Mouse (Mus musculus) intestine, embryonic 16.5 days (tissue): Measurements from ENCODE around the gene Rtl5. TPM values are rescaled to one million over a fixed set of nuclear protein-coding genes. Genes with fewer than 3 reads are reported as not detected.
A peak's percentile ranks its signal among the peaks of the same experiment; 100 is the strongest.

Source experiments
- ATAC-seq: fragments of 200-750 bp; cut with Nextera tagmentation; 2 replicates; pipeline ENCODE4 v1.8.0; 2017; ENCODE audit warnings: moderate TSS enrichment, moderate library complexity
- H3K27ac ChIP-seq: fragments of 300-500 bp; sonication (generic); 2 replicates; pipeline ENCODE4 v1.5.1; 2014; ENCODE audit warnings: mild to moderate bottlenecking, low read length
- H3K27me3 ChIP-seq: fragments of 300-500 bp; sonication (generic); replicated peaks from 2 replicates; pipeline ENCODE4 v1.6.1; 2014; ENCODE audit warnings: low read length, control low read depth, mixed read lengths; ENCODE audit not compliant: control insufficient read depth, insufficient read depth
- H3K36me3 ChIP-seq: fragments of 300-500 bp; sonication (generic); 2 replicates; pipeline ENCODE4 v1.6.1; 2014; ENCODE audit warnings: low read length, control low read depth; ENCODE audit not compliant: control insufficient read depth, insufficient read depth
- H3K4me1 ChIP-seq: fragments of 300-500 bp; sonication (generic); 2 replicates; pipeline ENCODE4 v1.6.1; 2014; ENCODE audit warnings: low read length, control low read depth, mixed read lengths; ENCODE audit not compliant: control insufficient read depth, insufficient read depth
- H3K4me2 ChIP-seq: fragments of 300-500 bp; sonication (generic); 2 replicates; pipeline ENCODE4 v1.6.1; 2014; ENCODE audit warnings: low read depth, low read length, control low read depth
- H3K4me3 ChIP-seq: fragments of 300-500 bp; sonication (generic); 2 replicates; pipeline ENCODE4 v1.5.1; 2014; ENCODE audit warnings: mild to moderate bottlenecking, low read length
- H3K9ac ChIP-seq: fragments of 300-500 bp; sonication (generic); 2 replicates; pipeline ENCODE4 v1.6.1; 2014; ENCODE audit warnings: low read depth, low read length
- H3K9me3 ChIP-seq: fragments of 300-500 bp; sonication (generic); 2 replicates; pipeline ENCODE4 v1.6.1; 2016; ENCODE audit warnings: low read length, control low read depth; ENCODE audit not compliant: control insufficient read depth
- whole genome bisulfite sequencing: fragments of 180-500 bp; shearing (Covaris S2); extraction: QIAGEN DNeasy Blood & Tissue Kit; methylation state at CpG from one replicate; pipeline ENCODE4 v1.1.7; 2014; 5-methylcytosine and 5-hydroxymethylcytosine counted together
- polyA plus RNA-seq: library from polyadenylated mRNA; unstranded; fragments of >200 nt; fragmentation: Nextera tagmentation; extraction: Ambion mirVana; gene quantifications from 2 replicates; pipeline ENCODE4 v1.2.1, GENCODE M21; 2015

Rtl5 gene
- polyA plus RNA-seq, 1 experiment from 2014 or later = 1.5 TPM

DNA sequence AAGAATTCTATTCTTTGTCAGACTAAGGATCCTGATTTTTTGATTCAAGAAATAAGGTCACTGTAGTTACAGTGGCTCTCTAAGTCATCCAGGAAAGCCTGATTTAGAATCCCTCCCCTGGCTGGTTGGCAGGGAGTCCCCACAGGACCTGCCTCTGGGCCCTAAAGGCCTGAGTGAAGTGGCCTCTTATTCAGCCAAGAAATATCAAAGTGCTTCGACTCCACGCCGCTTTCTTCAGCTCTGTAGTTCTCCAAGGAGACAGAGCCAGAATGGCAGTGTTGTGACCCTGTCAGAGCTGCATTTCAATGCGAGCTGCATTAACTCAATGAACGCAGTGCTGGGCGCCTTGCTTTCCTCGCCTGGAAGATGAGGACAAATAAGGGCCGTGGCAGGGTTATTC, 38.7 kb downstream of the Rtl5 start:
- Histone ChIP-seq H3K27me3 (peaks cover 3% of the 10 kb centered on the region; the same call in 1 of the 2 replicates), H3K4me2 (no peak overlapping the region), H3K4me3 (no peak overlapping the region), H3K4me1 (no peaks in the 10 kb centered on the region), H3K9me3 (no peaks in the 10 kb centered on the region), H3K27ac (no peak overlapping the region), H3K36me3 (no peaks in the 10 kb centered on the region), H3K9ac (no peak overlapping the region)
- WGBS = 75% methylated on average over 8 of the region's 8 CpGs
- ATAC-seq = no peak

DNA sequence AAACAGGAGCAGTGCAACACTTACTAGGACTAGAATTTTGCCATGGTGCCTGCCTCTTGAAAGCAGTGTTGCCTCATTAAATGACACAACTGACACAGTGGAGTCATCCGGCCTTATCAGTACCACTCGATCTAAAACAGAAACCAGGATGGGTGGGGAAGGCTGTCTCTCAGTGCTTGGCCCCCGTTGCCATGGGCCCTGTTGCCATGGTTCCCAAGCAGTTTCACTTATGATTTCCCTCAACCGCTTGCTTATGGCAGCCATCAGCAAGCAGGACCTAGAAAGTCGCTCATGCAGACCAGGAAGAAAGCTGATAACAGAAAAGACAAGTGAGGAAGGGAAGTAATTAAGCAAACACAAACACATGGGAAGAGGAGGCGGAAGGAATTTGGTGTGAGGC, 39.3 kb downstream of the Rtl5 start:
- no peak overlapping the region for H3K9ac ChIP-seq
- no peaks in the 10 kb centered on the region for H3K4me1 ChIP-seq
- H3K4me3 ChIP-seq = no peak overlapping the region
- no peak overlapping the region for H3K4me2 ChIP-seq
- H3K9me3 ChIP-seq = no peaks in the 10 kb centered on the region
- WGBS = 38% methylated on average over 6 of the region's 6 CpGs
- no peak overlapping the region for H3K27ac ChIP-seq
- peaks cover 3% of the 10 kb centered on the region; the same call in 1 of the 2 replicates for H3K27me3 ChIP-seq
- peak; percentile 28; the same call in 1 of the 2 replicates for ATAC-seq
- H3K36me3 ChIP-seq = no peaks in the 10 kb centered on the region

DNA sequence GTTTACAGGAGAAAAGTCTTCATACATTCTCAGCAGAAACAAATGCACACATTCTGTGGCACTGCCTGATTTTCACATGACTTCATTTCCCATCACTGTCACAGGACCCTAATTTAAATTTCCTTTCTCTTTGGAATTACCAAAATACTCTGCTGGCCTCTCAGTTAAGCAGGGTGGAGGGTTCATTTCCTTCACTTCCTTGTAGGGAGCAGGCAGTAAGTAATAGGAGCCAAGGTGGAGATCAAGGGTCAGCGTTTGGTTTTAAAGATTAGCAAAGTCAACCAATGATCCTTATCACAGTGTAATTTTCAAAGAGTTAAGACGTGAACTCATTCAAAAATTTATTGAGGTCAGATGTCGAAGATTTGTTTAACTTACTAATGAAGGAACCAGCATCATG, 46.1 kb downstream of the Rtl5 start:
- Histone ChIP-seq H3K27ac (no peak overlapping the region), H3K4me2 (no peak overlapping the region), H3K27me3 (no peaks in the 10 kb centered on the region), H3K4me1 (no peaks in the 10 kb centered on the region), H3K9ac (no peak overlapping the region), H3K4me3 (no peak overlapping the region), H3K36me3 (no peaks in the 10 kb centered on the region), H3K9me3 (no peaks in the 10 kb centered on the region)
- ATAC-seq = no peak
- 51% methylated on average over 3 of the region's 3 CpGs for WGBS

DNA sequence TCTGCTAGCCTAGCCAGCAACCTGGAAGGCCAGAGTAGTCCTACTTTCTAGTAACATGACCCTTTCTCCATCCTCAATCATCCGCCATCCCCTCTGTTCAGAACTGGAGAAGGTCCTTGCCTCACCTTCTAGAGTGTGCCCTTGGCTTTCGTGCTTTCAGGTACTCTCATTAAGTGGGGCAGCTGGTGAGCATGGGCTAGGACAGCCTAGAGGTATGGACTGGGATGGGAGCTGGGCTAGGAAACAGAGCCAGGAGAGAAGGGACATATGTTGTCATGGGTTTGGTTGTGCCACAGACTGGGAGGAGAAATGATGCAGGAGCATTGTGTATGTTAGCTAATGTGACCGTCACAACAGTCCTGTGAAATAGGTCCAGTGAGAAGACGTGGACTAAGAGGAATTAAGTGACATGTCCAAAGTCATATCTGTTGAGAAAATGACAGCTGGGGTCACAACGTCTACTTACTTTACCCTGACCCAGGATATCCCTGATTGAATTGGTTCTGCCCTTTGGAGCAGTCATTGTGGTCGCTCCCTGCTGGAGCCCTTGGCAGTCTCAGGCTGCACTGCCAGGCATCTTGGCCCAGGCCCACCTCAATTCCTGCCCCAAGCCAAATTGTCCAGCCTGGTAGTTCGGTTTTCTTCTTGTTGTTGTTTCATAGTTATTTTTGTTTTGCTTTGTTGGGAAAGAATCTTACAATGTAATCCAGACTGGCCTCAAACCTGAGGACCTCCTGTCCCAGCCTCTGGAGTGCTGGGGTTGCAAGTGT, 51.4 kb downstream of the Rtl5 start:
- no peak overlapping the region for H3K4me2 ChIP-seq
- no peak for ATAC-seq

DNA sequence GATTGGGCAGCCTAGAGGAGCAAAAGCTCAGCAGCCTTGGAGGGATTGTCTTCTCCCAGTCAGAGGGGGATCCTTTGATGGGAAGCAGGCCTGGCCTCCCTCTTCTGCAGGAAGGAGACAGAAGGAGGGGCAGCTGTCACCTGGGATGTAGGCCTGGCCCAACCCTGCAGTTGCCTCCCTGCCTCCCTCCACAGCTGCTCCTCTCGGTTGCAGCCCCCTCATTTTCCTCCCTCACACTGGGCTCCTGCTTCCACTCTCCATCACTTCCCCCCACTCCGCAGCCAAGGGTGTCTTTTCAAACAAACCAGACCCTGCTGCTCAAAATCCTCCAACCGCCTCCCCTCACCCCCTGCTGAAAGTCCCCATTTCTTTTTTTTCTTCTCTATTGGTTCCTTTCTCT, 52.2 kb downstream of the Rtl5 start:
- Histone ChIP-seq H3K4me1 (no peaks in the 10 kb centered on the region), H3K27me3 (no peaks in the 10 kb centered on the region), H3K9me3 (no peaks in the 10 kb centered on the region), H3K4me2 (no peak overlapping the region), H3K9ac (no peak overlapping the region), H3K4me3 (no peak overlapping the region), H3K27ac (no peak overlapping the region), H3K36me3 (no peaks in the 10 kb centered on the region)
- ATAC-seq = peak; percentile 40
- 40% methylated on average over 3 of the region's 3 CpGs for WGBS

More for the DNA sequence above, 51.4 kb downstream of the Rtl5 start:
- Histone ChIP-seq H3K4me1 (no peaks in the 10 kb centered on the region), H3K9me3 (no peaks in the 10 kb centered on the region), H3K27ac (no peak overlapping the region), H3K4me3 (no peak overlapping the region), H3K9ac (no peak overlapping the region), H3K27me3 (no peaks in the 10 kb centered on the region), H3K36me3 (no peaks in the 10 kb centered on the region)
- WGBS = 69% methylated on average over 7 of the region's 7 CpGs

DNA sequence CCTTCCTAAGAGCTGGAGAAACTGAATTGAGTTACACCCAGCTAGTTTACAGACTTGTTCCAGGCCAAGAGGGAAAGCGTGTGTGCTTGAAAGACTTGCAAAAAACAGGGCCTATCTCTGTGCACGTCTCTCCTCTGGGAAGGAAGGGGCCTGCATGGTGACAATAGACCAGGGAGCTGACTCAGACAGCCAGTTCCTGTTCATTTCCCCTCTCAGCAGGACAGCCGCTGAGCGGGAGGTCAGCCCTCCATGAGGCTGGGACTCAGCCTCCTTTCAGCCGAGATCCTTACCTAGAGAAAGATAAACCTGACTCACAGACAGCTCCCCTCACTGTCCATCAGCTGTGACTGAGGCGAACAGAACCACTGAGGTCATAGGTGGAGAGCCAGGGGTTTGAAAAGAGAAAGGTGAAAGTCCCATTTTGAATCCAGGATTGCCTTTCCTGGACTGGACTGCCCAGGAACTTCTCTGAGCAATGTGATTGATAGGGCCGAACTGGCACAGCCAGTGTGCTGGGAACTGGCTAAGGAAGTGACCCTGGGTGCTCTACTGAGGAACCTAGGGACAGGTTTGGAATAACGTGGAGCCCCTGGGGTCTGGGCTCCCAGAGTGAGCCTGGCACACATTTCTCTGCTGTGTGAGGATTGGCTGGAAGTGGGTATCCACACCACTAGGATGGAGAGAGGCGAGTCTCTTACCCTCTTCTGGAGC, 53.7 kb downstream of the Rtl5 start:
- H3K4me1 ChIP-seq = no peaks in the 10 kb centered on the region
- no peaks in the 10 kb centered on the region for H3K9me3 ChIP-seq
- H3K27me3 ChIP-seq = no peaks in the 10 kb centered on the region
- H3K4me2 ChIP-seq = no peak overlapping the region
- no peak for ATAC-seq
- H3K9ac ChIP-seq = no peak overlapping the region
- H3K4me3 ChIP-seq = no peak overlapping the region
- H3K27ac ChIP-seq = no peak overlapping the region
- 60% methylated on average over 9 of the region's 9 CpGs for WGBS
- H3K36me3 ChIP-seq = no peaks in the 10 kb centered on the region

Other genes with a start within 250 kb of the Rtl5 start
- 5.4 and 6.9 TPM in 2 replicates for gene Nhsl2, start 221.9 kb downstream of the Rtl5 start, polyA plus RNA-seq
- 44.1 and 49.4 TPM in 2 replicates for gene Pin4, start 48.1 kb upstream of the Rtl5 start, polyA plus RNA-seq
- 7.7 and 7.8 TPM in 2 replicates for gene Ercc6l, start 85.8 kb upstream of the Rtl5 start, polyA plus RNA-seq
- gene Rps4x, start 118.1 kb upstream of the Rtl5 start, polyA plus RNA-seq = 634 and 696 TPM in 2 replicates
- 4.4 and 4.7 TPM in 2 replicates for gene Cited1, start 180.9 kb upstream of the Rtl5 start, polyA plus RNA-seq